Mouse (Mus musculus): ENCODE results near the gene Inha. TPM values are rescaled to one million over a fixed set of nuclear protein-coding genes. Genes with fewer than 3 reads are reported as not detected.

The Inha gene
- polyA plus RNA-seq, 1 experiment from 2014 or later: 1.3 TPM

- DNase-seq (ENCODE audit: low spot score, missing footprints) (peak; percentile 96), ATAC-seq (ENCODE audit: low FRiP score) (peak; percentile 91)
- H3K4me3 ChIP-seq (ENCODE audit: low read depth, low read length): peak within 1 kb of the TSS; percentile 67
- peaks cover 8% of the 10 kb centered on the region for H3K4me1 ChIP-seq (ENCODE audit: control insufficient read depth, insufficient read depth, low read length)
- peak within 1 kb of the TSS; percentile 91 for H3K9ac ChIP-seq (ENCODE audit: low read length)
- no peaks in the 10 kb centered on the region for H3K27me3 ChIP-seq (ENCODE audit: control insufficient read depth, insufficient read depth, low read length)
- WGBS: 1% methylated on average over 52 of the region's 64 CpGs
- peaks cover 3% of the 10 kb centered on the region; the same call in 1 of the 2 replicates for H3K36me3 ChIP-seq (ENCODE audit: control insufficient read depth, insufficient read depth, low read length)
- peak within 1 kb of the TSS; percentile 60 for H3K27ac ChIP-seq (ENCODE audit: low read depth, low read length)
- H3K4me2 ChIP-seq: peak within 1 kb of the TSS; percentile 80
- H3K9me3 ChIP-seq (ENCODE audit: control insufficient read depth, low read length): no peaks in the 10 kb centered on the region
Measured at GRCm38 (mm10) chr1:75545965-75546956, 39.4 kb downstream of the Inha start, which contains the start of gene Slc4a3. Gene Slc4a3 (plus strand): TSS chr1:75546266.

DNA sequence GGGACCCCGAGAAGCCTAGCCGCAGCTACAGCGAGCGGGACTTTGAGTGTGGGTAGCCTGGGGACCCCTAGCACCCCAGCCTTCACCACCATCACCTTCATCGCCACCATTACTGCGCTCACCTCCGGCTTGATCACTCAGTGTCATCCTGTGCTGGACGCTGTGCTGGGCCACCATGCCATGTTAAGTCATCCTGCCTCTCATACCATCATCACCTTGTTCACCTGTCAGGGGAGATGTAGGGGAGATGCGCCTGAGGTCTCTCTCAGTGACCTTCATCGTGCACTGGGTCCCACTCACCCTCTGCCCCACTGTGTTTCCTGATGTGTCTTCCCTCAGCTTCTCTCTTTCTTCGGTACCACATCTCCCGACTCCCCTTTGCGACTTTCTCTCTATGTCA is 40.5 kb downstream of the Inha start:
- no peaks in the 10 kb centered on the region for H3K27me3 ChIP-seq (ENCODE audit: control insufficient read depth, insufficient read depth, low read length)
- H3K4me2 ChIP-seq: peak overlapping the region; percentile 80; the same call in 1 of the 2 replicates
- H3K4me3 ChIP-seq (ENCODE audit: low read depth, low read length): no peak overlapping the region
- no peak overlapping the region for H3K27ac ChIP-seq (ENCODE audit: low read depth, low read length)
- no peaks in the 10 kb centered on the region for H3K9me3 ChIP-seq (ENCODE audit: control insufficient read depth, low read length)
- H3K36me3 ChIP-seq (ENCODE audit: control insufficient read depth, insufficient read depth, low read length): peaks cover 3% of the 10 kb centered on the region; the same call in 1 of the 2 replicates
- 97% methylated on average over 13 of the region's 13 CpGs for WGBS
- H3K4me1 ChIP-seq (ENCODE audit: control insufficient read depth, insufficient read depth, low read length): peaks cover 8% of the 10 kb centered on the region
- 0 out of 2 replicates have a peak, but pooled peaks have one; percentile 8 for ATAC-seq (ENCODE audit: low FRiP score)
- DNase-seq (ENCODE audit: low spot score, missing footprints): no peak
- H3K9ac ChIP-seq (ENCODE audit: low read length): no peak overlapping the region

DNA sequence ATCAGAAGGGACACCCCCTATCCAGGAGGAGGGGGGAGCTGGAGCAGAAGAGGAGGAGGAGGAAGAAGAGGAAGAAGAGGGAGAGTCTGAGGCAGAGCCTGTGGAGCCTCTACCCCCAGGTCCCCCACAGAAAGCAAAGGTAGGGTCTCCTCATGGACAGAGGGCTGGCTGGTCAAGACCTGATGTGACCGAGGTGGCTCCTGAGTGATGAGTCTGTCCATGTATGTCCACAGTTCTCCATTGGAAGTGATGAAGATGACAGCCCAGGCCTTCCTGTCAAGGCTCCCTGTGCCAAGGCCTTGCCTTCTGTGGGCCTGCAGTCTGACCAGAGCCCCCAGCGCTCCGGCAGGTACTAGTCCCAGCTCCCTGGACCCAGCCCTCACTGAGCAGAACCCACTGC is 41.2 kb downstream of the Inha start:
- H3K4me3 ChIP-seq (ENCODE audit: low read depth, low read length): no peak overlapping the region
- no peaks in the 10 kb centered on the region for H3K27me3 ChIP-seq (ENCODE audit: control insufficient read depth, insufficient read depth, low read length)
- no peak for DNase-seq (ENCODE audit: low spot score, missing footprints)
- peaks cover 3% of the 10 kb centered on the region; the same call in 1 of the 2 replicates for H3K36me3 ChIP-seq (ENCODE audit: control insufficient read depth, insufficient read depth, low read length)
- WGBS: 93% methylated on average over 3 of the region's 3 CpGs
- H3K9me3 ChIP-seq (ENCODE audit: control insufficient read depth, low read length): no peaks in the 10 kb centered on the region
- H3K4me1 ChIP-seq (ENCODE audit: control insufficient read depth, insufficient read depth, low read length): peaks cover 8% of the 10 kb centered on the region
- no peak for ATAC-seq (ENCODE audit: low FRiP score)
- H3K9ac ChIP-seq (ENCODE audit: low read length): no peak overlapping the region
- no peak overlapping the region for H3K27ac ChIP-seq (ENCODE audit: low read depth, low read length)
- no peak overlapping the region for H3K4me2 ChIP-seq

DNA sequence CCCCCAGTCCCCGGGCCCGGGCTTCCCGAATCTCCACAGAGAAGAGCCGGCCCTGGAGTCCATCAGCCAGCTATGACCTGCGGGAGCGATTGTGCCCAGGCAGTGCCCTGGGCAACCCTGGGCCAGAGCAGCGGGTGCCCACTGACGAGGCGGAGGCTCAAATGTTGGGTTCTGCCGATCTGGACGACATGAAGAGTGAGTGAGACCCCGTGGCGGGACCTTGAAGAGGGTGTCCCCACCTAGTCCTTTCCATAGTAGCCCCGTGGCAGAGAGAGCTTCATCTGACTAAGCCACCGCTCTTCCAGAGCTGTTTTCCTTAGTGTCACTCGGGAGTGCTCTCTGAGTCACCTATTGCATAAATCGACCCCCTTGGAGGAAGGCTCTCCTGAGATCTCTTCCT is 42.0 kb downstream of the Inha start:
- no peak overlapping the region for H3K4me3 ChIP-seq (ENCODE audit: low read depth, low read length)
- H3K9me3 ChIP-seq (ENCODE audit: control insufficient read depth, low read length): no peaks in the 10 kb centered on the region
- no peak overlapping the region for H3K27ac ChIP-seq (ENCODE audit: low read depth, low read length)
- H3K27me3 ChIP-seq (ENCODE audit: control insufficient read depth, insufficient read depth, low read length): no peaks in the 10 kb centered on the region
- DNase-seq (ENCODE audit: low spot score, missing footprints): no peak
- no peak overlapping the region for H3K9ac ChIP-seq (ENCODE audit: low read length)
- peaks cover 3% of the 10 kb centered on the region; the same call in 1 of the 2 replicates for H3K36me3 ChIP-seq (ENCODE audit: control insufficient read depth, insufficient read depth, low read length)
- no peak overlapping the region for H3K4me2 ChIP-seq
- whole genome bisulfite sequencing: 89% methylated on average over 17 of the region's 17 CpGs
- no peak for ATAC-seq (ENCODE audit: low FRiP score)
- H3K4me1 ChIP-seq (ENCODE audit: control insufficient read depth, insufficient read depth, low read length): peaks cover 8% of the 10 kb centered on the region

- no peak overlapping the region for H3K4me2 ChIP-seq
- H3K4me3 ChIP-seq (ENCODE audit: low read depth, low read length): no peak overlapping the region
- 92% methylated on average over 17 of the region's 17 CpGs for WGBS
- H3K36me3 ChIP-seq (ENCODE audit: control insufficient read depth, insufficient read depth, low read length): peaks cover 3% of the 10 kb centered on the region; the same call in 1 of the 2 replicates
- H3K9ac ChIP-seq (ENCODE audit: low read length): no peak overlapping the region
- no peaks in the 10 kb centered on the region for H3K9me3 ChIP-seq (ENCODE audit: control insufficient read depth, low read length)
- no peaks in the 10 kb centered on the region for H3K27me3 ChIP-seq (ENCODE audit: control insufficient read depth, insufficient read depth, low read length)
- H3K4me1 ChIP-seq (ENCODE audit: control insufficient read depth, insufficient read depth, low read length): peaks cover 8% of the 10 kb centered on the region
- DNase-seq (ENCODE audit: low spot score, missing footprints) (peak; percentile 44), ATAC-seq (ENCODE audit: low FRiP score) (no peak)
- no peak overlapping the region for H3K27ac ChIP-seq (ENCODE audit: low read depth, low read length)
Measured at GRCm38 (mm10) chr1:75549289-75550279, 42.7 kb downstream of the Inha start.

DNA sequence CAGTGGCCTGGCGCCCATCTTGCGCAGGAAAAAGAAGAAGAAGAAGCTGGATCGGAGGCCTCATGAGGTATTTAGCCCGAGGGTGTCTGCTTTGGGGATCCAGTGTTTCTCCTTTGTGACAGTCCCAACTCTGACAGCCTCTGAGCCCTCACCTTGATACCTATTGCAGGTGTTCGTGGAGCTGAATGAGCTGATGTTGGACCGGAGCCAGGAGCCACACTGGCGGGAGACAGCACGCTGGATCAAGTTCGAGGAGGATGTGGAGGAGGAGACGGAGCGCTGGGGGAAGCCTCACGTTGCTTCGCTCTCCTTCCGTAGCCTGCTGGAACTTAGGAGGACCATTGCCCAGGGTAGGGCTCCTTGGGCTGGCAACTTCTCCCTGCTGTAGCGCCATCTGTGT is 43.7 kb downstream of the Inha start:
- 90% methylated on average over 15 of the region's 15 CpGs for WGBS
- Histone ChIP-seq H3K4me3 (ENCODE audit: low read depth, low read length) (no peak overlapping the region), H3K9ac (ENCODE audit: low read length) (no peak overlapping the region), H3K36me3 (ENCODE audit: control insufficient read depth, insufficient read depth, low read length) (peaks cover 3% of the 10 kb centered on the region; the same call in 1 of the 2 replicates), H3K4me2 (no peak overlapping the region), H3K4me1 (ENCODE audit: control insufficient read depth, insufficient read depth, low read length) (peaks cover 8% of the 10 kb centered on the region), H3K9me3 (ENCODE audit: control insufficient read depth, low read length) (no peaks in the 10 kb centered on the region), H3K27ac (ENCODE audit: low read depth, low read length) (no peak overlapping the region), H3K27me3 (ENCODE audit: control insufficient read depth, insufficient read depth, low read length) (no peaks in the 10 kb centered on the region)
- DNase-seq (ENCODE audit: low spot score, missing footprints) (no peak), ATAC-seq (ENCODE audit: low FRiP score) (no peak)

- no peak overlapping the region for H3K9ac ChIP-seq (ENCODE audit: low read length)
- no peak overlapping the region for H3K4me3 ChIP-seq (ENCODE audit: low read depth, low read length)
- H3K27me3 ChIP-seq (ENCODE audit: control insufficient read depth, insufficient read depth, low read length): no peaks in the 10 kb centered on the region
- H3K4me1 ChIP-seq (ENCODE audit: control insufficient read depth, insufficient read depth, low read length): peaks cover 9% of the 10 kb centered on the region
- WGBS: 87% methylated on average over 7 of the region's 7 CpGs
- H3K36me3 ChIP-seq (ENCODE audit: control insufficient read depth, insufficient read depth, low read length): peaks cover 2% of the 10 kb centered on the region; the same call in 1 of the 2 replicates
- ATAC-seq (ENCODE audit: low FRiP score) (no peak), DNase-seq (ENCODE audit: low spot score, missing footprints) (no peak)
- H3K4me2 ChIP-seq: no peak overlapping the region
- no peaks in the 10 kb centered on the region for H3K9me3 ChIP-seq (ENCODE audit: control insufficient read depth, low read length)
- H3K27ac ChIP-seq (ENCODE audit: low read depth, low read length): no peak overlapping the region
Measured at GRCm38 (mm10) chr1:75555680-75556079, 48.8 kb downstream of the Inha start.

DNA sequence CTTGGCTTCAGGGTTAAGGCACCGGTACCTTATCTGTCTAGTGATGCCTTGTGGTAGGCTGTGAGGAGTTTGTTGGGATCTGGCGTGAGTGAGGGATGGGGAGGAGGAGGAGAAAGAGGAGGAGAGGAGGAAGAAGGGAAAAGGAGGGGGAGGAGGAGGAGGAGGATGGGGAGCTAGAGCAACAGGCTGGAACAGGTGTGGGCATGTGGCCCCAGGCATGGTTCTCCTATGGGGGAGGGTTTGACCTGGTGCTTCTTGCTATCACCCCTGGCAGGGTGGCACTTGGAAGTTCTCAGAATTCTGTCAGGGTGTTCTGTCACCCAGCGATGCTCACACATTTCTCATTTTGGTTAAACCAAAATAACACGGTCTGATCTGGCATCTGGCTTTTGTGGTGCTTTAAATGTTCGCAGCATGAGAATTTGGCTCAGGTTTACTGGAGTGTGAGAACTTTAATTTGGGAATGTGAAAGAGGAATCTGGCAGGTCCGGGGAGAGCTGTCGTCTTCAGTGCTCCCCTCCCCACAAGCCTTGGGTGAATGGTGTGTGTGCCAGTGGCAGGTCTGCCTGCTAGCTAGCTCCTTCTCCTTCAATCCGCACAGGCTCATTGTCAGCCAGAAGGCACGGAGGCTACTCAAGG is 49.4 kb downstream of the Inha start:
- Histone ChIP-seq H3K4me1 (ENCODE audit: control insufficient read depth, insufficient read depth, low read length) (peaks cover 9% of the 10 kb centered on the region), H3K9ac (ENCODE audit: low read length) (no peak overlapping the region), H3K36me3 (ENCODE audit: control insufficient read depth, insufficient read depth, low read length) (no peaks in the 10 kb centered on the region), H3K27me3 (ENCODE audit: control insufficient read depth, insufficient read depth, low read length) (no peaks in the 10 kb centered on the region), H3K9me3 (ENCODE audit: control insufficient read depth, low read length) (no peaks in the 10 kb centered on the region), H3K27ac (ENCODE audit: low read depth, low read length) (no peak overlapping the region), H3K4me2 (no peak overlapping the region), H3K4me3 (ENCODE audit: low read depth, low read length) (no peak overlapping the region)
- ATAC-seq (ENCODE audit: low FRiP score) (no peak), DNase-seq (ENCODE audit: low spot score, missing footprints) (no peak)
- WGBS: 89% methylated on average over 9 of the region's 9 CpGs

Measured in midbrain, embryonic 11.5 days (tissue).